Mouse (Mus musculus) left cerebral cortex, postnatal 14 days (tissue): ENCODE data around the gene Zfand3. TPM values are rescaled to one million over a fixed set of nuclear protein-coding genes. Genes with fewer than 3 reads are reported as not detected.

Experiments
- DNase-seq, 2 experiments: peaks; one replicate each; pipeline ENCODE4 v3.0.0; 2021 to 2022; ENCODE audit warnings: low spot score in 2 of 2, mixed read lengths in 1 of 2
- intact Hi-C: fragments of 180-260 bp; cut with DNase I; formaldehyde crosslinking; loops from one replicate; pipeline ENCODE4 v1.15.1; 2025
- total RNA-seq, 2 experiments: library from RNA; stranded (reverse); gene quantifications; 2 replicates each; pipeline ENCODE4 v1.2.3; 2021

Gene Zfand3
- total RNA-seq, 2 experiments from 2014 or later: 106 to 114 TPM

DNA sequence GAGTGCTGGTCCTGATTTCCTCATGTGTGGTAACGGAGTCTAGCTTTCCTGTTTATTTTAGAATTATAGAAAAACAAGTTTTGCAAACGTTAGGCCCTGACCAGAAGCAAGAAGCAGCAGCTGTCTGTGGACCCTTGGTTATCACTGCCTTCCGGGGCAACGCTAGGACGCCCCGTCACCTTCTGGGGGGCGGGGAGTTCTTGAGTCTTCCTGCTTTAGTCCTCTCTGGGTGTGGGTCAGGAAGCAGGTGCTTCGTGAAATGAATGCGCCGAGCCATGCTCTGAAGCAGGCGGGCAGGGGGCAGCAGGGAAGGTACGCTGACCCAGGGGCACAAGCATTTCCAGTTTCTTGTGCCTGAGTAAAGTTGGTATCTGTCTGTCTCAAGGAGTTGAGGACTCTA is 129.1 kb downstream of the Zfand3 start:
- intact Hi-C loops: no loop called here
- DNase-seq: no peak

DNA sequence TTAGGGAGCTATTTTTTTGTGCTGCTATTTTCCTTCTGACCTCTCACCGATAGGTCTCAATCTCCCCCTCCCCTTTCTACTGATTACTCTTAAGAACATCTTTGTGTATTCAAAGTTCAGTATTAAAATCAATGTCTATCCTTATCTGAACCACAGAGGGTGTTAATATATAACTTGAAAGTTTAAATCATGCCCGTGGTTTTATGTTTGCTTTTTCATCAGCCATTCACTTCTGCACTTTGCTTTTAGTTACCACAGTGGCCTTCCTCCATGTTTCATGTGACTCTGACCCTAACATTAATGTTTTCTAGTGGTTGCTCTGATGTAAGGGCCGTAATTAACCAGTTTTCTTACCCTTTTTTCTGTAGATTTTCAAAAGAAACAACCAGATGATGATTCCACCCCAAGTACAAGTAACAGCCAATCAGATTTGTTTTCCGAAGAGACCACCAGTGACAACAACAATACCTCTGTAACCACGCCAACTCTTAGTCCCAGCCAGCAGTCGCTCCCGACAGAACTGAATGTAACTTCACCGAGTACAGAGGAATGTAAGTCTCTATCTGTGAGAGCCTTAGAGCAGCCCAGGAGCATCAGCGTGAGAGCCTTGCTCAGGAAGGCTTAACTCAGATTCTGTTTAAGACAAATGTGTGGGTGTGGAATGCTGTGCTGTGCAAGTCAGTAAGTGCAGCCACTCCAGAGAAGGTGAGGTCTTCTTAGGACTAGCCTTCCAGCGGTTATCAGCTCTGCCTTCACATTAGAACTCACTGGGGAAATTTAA is 130.6 kb downstream of the Zfand3 start:
- peak in 1 of 2 experiments; percentile 30 for DNase-seq
- intact Hi-C loops: no loop called here

DNA sequence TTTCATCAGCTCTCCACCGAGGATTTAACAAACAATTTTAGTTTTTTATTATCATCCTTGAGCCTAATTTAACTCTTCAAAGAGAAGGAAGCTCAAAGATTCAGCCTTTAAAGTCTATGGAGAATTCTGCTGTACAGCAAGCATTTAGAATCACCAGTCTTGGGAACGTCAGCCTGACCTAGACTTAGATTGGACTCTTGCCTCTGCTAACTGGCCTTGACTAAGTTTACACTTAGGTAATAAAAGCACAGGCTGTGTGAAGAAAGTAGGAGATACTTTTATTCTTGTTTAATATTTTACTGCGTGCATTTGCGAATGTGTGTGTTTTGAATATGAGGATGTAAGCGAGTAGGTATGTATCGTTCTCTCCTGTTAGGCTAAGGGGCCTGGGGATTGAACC is 131.4 kb downstream of the Zfand3 start:
- intact Hi-C loops: no loop called here
- no peak for DNase-seq

DNA sequence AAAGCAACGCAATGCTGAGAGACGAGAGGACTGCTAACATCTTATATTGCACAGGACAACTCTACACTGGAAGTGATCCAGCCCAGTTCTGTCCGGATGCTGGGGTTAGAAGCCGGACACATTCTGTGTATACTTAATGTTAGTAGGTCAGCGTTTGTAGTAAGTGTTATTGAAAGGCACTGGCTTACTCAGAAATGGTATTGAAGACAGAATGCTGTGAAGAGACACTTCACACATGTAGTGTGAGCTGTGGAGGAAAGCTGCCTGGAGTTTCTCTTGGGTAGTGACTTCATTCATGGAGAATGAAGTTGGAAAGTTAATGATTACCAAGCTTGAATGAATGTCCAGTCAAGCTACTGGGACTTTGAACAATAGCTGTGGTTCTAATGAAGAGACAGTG is 132.2 kb downstream of the Zfand3 start:
- intact Hi-C loops: no loop called here
- no peak for DNase-seq

DNA sequence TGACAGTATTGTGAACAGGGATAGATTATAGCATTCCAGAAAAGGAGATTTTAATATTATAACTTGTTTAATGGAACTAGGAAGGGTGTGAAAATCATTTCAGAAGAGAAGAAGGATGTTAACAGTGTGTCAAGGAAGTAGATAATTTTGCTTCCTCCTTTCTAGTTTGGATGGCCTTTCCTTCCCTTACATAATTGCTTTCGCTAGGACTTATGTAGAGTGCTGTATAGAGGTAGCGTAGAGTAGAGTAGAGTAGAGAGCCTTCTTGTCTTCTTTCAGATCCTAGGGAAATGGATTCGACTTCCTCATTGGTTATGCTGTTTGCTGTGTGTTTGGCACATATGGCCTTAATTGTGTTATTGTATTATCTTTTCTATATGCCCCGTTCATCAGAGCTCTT is 132.6 kb downstream of the Zfand3 start:
- DNase-seq: no peak
- intact Hi-C loops: no loop called here

DNA sequence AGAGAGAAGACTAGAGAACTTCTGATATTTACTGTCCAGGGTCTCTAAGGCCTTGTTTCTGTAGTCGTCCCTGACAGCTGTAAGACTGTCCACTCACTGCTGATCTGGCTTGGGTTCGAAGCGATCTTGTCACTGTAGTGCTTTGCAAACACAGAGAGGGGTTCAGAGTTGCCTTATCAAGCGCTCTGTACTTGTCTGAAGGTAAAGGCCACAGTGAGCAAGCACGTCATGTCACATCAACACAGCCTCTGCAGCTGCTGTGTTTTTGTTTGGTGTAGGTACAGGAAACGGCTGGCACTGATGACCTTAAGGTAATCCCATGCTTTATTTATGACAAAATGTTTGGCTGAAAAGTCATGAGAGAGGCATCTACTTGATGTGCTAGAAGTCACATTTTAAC is 139.6 kb downstream of the Zfand3 start:
- DNase-seq: no peak
- intact Hi-C loops: no loop called here

DNA sequence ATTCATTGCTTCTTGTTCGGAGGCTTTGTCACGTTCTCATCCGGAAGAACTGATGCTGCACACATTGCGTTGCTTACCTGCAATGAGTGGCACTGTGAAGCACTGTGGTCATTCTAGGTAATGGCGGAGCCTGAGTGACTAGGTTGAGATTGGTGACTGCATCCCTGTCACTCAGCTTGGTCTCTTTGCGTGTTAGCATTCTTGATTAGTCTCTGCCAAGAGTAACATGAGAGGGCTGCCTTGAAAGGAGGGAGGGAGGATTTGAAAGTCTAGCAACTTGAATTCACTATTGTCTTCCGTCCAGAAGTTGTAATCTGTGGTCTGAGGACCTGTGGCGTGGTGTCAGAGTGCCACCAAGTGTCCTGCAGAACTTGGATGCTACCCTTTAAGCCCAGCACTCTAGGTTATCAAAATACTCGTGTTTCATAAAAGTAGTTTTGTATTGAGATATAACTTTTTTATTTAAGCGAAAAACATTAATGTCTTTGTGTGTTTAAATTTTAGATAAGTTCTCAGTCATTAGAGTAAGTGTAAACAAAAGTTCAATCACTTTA is 141.1 kb downstream of the Zfand3 start:
- no peak for DNase-seq
- intact Hi-C loops: no loop called here

DNA sequence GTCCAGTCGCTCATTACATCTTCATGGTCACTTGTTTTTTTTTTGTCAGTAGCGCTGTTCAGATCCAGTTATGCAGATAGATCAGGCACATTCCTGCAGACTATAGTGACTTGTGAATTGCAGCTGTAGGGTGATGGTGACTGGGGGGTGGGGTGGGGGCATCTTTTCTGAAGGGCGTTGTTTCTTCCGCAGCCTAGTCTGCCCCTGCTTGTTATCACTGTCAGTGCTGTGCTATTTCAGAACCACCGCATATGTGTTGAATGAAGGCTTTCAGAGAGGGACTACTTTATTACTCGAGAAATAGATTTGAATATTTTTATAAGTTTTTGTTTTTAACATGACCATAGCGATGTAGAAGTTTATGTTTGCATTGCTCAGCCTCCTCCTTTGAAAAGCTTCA is 142.0 kb downstream of the Zfand3 start:
- intact Hi-C loops: no loop called here
- no peak for DNase-seq

DNA sequence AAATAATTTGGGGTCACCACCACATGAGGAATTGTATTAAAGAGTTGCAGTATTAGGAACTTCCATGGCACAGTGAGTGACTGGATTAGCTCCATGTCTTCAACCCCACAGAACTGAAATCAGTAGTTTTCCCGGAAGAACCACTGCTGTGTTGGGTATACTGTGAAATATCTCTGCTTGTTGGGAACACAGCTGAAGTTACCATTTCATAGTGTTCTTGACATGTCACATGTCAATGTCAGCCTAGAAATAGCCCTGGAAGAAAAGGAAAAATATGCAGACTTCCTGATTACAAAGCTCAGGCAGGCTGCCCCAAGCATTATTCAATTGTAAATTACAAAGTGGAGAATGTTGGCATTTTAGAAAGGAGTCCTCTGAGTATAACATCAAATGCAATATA is 143.4 kb downstream of the Zfand3 start:
- intact Hi-C loops: no loop called here
- DNase-seq: no peak

DNA sequence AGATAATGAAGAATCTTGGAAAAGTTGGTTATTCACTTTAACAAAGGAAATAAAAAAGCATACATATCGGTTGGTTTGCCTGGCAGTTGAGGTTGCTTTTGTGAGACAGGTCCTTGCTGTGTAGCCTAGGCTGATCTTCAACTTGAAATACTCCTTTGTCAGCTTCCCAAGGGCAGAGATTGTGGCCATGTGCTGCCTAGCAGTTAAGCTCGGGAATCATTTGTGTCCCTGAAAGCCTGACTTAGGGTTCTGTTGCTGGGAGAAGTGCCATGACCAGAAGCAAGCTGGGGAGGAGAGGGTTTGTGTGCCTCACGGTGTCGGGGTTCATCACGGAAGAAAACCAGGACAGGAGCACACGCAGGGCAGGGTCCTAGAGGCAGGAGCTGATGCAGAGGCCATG is 143.8 kb downstream of the Zfand3 start:
- DNase-seq: no peak
- intact Hi-C loops: no loop called here

DNA sequence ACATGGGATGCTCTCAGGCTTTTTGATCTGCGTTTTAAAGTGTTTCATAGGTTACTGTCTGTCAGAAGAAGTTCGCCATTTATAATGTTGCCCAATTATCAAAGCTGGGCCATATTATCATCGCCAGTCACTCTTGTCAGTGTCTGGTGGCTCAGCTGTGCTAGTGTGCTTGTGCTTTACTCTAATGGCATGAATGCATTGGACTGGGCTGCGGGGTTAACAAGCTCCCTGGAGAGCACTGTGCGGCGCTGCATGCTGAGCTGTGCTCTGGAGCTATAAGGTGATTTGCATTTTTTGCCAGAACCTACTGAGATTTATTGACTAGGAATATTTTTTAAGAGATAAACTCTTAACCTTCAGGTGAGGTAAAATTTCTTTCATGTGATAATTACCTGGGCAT is 145.4 kb downstream of the Zfand3 start:
- intact Hi-C loops: no loop called here
- no peak for DNase-seq

DNA sequence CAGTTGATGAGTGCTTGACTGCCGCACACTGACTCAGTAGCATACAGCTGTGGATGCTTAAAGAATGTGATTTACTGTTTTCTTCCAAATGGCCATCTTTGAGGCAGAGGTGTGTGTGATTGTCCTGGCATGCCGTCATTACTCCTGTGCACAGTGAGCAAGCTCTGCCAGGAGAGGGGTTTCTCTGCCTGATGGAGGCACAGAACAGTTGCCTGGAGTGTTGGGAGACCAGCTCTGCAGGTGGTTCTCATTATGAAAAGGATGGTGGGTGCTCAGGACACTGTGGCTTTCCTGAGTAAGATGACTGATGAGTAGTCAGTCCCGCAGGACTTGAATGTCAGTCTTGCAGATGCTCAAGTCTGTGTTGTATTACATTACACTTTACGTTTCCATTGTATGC is 149.6 kb downstream of the Zfand3 start:
- no peak for DNase-seq
- intact Hi-C loops: no loop called here

DNA sequence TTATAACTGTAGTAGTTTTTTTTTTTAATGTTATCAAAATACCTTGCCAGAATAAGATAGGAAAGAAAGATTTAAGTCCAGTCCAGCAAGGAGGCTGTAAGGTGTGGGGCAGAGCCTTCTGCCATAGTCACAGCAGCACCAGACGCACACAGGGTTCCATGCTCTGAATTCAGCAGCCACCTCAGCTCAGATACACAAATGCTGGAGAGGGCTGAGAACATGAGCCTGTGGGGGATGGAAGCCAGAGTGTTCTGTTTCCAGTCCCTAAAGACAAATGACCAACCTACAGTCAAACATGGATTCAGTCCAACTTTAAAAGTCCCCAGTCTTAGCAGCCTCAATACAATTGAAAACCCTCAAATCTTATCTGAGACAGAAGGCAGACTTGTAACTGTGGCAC is 150.3 kb downstream of the Zfand3 start:
- no peak for DNase-seq
- intact Hi-C loops: no loop called here

DNA sequence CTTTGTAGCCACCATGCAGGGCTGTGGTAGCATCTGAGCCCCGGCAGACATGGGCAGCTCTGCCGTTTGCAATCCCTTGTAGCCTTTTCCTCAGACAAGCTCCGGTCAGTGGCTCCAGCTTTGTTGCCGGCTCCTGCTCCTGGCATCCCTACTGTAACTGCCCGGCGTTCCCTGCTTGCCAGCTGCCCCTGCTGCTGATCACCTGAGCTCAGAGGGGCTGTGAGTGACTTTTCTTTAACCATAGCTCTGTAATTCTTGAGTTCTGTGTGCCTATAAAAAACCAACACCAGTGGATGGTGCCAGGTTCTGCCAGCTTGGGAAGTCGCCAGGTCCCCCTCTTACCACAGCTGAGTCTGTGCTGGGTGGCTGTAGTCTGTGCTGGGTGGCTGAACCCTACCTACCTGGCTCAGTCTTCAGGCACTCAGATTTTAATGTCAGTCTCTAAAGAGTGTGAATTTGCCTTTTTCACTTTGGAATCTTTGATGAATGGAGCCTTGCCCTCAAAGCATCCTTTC is 150.9 kb downstream of the Zfand3 start:
- no peak for DNase-seq
- intact Hi-C loops: no loop called here

DNA sequence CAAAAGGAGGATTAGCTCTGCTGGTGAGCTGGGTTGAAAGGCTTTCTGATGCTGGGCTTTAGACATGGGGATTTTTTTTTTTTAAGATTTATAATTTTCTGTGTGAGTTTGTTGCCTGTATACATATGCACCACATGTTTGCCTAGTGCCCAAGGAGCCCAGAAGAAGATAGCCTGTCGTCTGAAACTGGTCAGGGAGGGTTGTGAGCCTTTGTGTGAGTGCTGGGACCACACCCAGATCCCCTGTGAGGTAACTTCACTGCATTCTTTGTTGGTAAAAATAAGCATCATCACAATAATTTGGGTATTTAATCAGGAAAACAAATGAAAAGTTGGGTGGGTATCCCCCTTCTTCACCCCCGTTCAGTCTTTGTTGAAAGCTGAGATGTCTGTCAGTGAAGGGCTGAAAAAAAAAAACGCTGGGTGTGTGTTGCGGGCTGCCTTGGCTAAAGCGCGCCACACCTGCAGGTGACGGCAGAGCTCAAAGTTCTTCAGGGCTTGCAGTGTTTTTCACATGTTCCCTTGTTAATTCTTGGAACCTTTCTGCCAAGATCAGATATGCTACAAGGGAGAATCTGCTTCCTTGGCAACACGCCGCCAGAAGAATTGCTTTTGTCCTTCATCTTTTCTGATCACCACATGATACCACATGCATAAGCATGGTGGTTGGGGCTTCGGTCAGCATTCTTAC is 154.0 kb downstream of the Zfand3 start:
- no peak for DNase-seq

DNA sequence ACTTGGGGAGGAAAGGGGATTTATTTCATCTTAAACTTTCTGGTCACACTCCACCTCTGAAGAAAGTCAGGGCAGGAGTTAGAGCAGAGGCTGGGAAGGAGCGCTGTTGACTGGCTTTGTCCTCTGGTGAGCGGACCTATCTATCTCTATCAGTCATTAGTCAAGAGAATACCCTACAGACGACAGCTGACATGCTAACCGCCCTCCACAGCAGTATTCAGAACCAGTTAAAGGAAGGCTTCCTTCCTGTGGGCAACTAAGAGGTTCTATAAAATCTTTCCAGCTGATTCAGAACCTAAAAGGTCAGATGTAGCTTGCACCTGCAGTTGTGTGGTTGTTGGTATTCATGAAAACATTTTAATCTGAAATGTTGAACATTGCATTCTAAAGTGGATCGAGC is 154.8 kb downstream of the Zfand3 start:
- intact Hi-C loops: no loop called here

More for the DNA sequence above, 154.0 kb downstream of the Zfand3 start:
- intact Hi-C loops: no loop called here

DNA sequence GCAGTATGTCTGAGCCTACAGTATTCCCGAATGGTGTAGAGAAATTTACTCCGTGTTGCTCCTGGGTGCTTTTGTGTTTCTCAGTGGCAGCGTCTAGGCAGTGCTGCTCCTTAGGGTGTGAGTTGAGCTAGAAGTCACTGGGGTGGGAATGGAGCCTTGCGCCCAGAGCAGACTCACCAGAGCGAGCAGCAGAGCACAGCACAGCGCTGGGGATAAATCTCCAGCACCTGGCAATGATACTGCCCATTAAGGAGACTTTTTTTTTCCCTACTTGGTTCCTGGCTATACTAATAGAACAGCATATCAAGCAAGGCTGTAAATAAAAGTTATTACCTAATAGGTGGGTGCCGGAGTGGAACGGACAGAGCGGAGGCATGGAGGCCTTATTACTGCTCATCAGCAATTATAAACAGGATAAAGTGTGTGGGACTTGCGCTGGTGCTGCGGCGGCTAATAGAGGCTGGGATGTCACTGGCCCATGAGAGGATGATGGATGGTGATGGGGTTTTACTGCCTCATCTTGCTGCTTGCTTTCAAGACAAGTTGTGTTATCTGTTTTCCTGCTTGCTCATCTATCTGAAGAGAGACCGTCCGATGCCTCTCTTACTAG is 156.4 kb downstream of the Zfand3 start:
- intact Hi-C loops: no loop called here
- DNase-seq: peak in 1 of 2 experiments; percentile 2

More for the DNA sequence above, 154.8 kb downstream of the Zfand3 start:
- no peak for DNase-seq

DNA sequence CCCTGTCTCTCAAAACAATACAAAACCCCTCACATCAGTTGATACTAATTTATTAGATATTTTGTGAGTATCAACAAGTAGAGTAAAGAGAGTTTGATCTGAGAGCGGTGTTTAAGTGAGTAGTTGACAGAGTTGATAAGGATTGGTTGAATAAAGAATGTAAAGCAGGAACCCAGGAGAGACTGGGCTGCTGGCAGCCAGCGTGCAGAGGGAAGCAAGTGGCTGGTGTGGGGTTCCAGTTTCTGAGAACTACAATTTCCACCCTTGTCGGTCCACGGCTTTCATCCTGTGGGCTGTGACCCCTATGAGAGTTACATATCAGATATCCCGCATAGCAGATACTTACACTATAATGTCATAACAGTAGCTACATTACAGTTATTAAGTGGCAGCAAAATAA is 158.4 kb downstream of the Zfand3 start:
- intact Hi-C loops: no loop called here

DNA sequence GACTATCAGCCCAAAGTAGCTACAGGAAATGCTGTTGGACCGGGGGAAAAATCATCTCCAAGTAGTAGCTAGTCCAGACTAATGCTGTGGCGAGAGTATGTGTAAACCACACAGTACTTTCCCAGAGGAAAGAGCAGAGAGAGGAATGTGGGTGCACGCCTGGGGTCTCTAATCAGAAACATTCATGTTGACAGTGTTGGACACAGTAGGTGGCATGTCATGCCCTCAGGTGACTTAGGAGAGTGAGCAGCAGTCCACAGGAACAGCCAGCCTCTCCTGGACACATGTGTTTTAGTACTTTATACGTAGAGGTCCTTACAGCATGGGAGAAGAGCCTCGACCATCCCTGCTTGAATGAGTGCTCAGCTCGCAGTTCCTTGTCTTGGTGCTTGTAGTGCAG is 159.3 kb downstream of the Zfand3 start:
- peak in 1 of 2 experiments; percentile 2 for DNase-seq
- intact Hi-C loops: no loop called here

More for the DNA sequence above, 158.4 kb downstream of the Zfand3 start:
- DNase-seq: peak in 1 of 2 experiments; percentile 1

DNA sequence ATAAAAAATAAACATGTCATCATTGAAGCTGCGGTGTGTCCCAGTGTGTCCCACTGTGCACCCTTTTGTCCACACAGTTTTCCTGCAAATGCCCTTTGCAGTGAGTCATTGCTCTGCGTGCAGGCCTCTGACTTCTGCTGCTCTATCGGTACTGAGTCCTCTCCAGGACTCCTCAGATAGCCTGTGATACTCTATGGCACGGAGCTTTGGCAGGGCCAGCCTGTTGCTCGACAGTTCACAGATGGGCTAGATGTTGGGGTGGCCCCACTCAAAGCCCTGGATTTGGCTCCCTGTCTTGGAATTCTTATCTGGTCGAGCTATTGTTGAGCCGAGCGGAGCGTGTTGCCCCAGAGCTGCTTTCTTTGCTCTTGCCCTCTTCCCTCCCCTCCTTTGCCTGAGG is 160.3 kb downstream of the Zfand3 start:
- DNase-seq: peak in 1 of 2 experiments; percentile 2
- intact Hi-C loops: no loop called here
